In the genomic region with DNA sequence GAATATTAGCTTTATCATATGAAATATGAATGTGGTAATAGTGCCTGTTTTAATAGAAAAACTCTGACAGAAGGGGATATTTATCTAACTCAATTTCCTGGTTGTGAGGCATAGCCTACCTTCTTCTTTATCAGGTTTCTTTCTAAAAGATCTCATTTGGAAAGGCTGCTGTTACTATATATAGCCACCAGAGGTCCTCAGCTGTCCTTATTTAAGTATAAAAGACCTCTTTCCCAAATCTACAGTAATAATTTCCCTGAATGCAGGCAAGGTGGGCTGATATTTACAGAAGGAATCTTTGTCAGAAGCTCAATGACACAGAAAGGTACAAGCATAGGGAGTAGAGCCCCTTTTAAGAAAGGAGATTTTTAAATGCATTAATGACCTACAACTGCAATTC, we compare ENCODE assay signal across 11 mouse cellular contexts. TPM values are rescaled to one million over a fixed set of nuclear protein-coding genes. Genes with fewer than 3 reads are reported as not detected.
DNase-seq lines count a peak whose midpoint lies in the region; ATAC-seq and TF ChIP-seq lines count a peak whose summit lies in the region.
"Had no signal": no experiment of that assay in that cellular context is flagged by ENCODE, and none has a peak within 500 bp of the region (broad histone marks: within the 10 kb centered on the region; RNA-seq: fewer than 3 reads in every experiment).

No protein-coding gene starts in this region.

- H3K9ac ChIP-seq in embryonic facial prominence, embryonic 11.5 days (replicated peaks; ENCODE audit: low read length): no peak overlapping the region
- H3K9ac ChIP-seq: limb, embryonic 13.5 days had no signal

- H3K9me3 ChIP-seq in embryonic facial prominence, embryonic 11.5 days (replicated peaks; ENCODE audit: control insufficient read depth, low read length): no peaks in the 10 kb centered on the region
- no peaks in the 10 kb centered on the region for H3K9me3 ChIP-seq in embryonic facial prominence, embryonic 10.5 days
- H3K9me3 ChIP-seq: limb, embryonic 13.5 days had no signal

- no peaks in the 10 kb centered on the region for H3K36me3 ChIP-seq in embryonic facial prominence, embryonic 11.5 days (replicated peaks; ENCODE audit: control insufficient read depth, insufficient read depth, low read depth, low read length)
- no peaks in the 10 kb centered on the region for H3K36me3 ChIP-seq in embryonic facial prominence, embryonic 10.5 days (replicated peaks)
- H3K36me3 ChIP-seq: limb, embryonic 13.5 days had no signal

- H3K4me2 ChIP-seq in embryonic facial prominence, embryonic 11.5 days (ENCODE audit: low read depth, low read length): no peak overlapping the region
- H3K4me2 ChIP-seq: heart, embryonic 11.5 days; limb, embryonic 13.5 days had no signal

- H3K27ac ChIP-seq in embryonic facial prominence, embryonic 11.5 days (replicated peaks; ENCODE audit: low read depth, low read length): no peak overlapping the region
- no peak overlapping the region for H3K27ac ChIP-seq in embryonic facial prominence, embryonic 10.5 days (replicated peaks)
- no peak overlapping the region for H3K27ac ChIP-seq in left cerebral cortex, adult 2 months
- H3K27ac ChIP-seq: limb, embryonic 13.5 days had no signal

- ATAC-seq in embryonic facial prominence, embryonic 11.5 days (replicated peaks; ENCODE audit: insufficient number of reproducible peaks, low FRiP score, low TSS enrichment, low read depth): no peak

- peak; percentile 65 for TF ChIP-seq CTCF in left cerebral cortex, adult 2 months (IDR thresholded peaks at IDR 0.05)

- peak; percentile 52 for DNase-seq in embryonic facial prominence, embryonic 11.5 days (ENCODE audit: low spot score)
- DNase-seq in embryonic facial prominence, embryonic 10.5 days (ENCODE audit: low spot score): no peak
- no peak for DNase-seq in left cerebral cortex, adult 2 months (ENCODE audit: extremely low spot score in 1 of 2, low spot score in 2 of 2)
- no peak for DNase-seq in left cerebral cortex, adult 18-20 months (ENCODE audit: low spot score in 2 of 2)
- DNase-seq in ES-CJ7 (ENCODE audit: low read depth, low spot score): peak; percentile 20
- peak; percentile 21 for DNase-seq in forelimb bud, embryonic 11.5 days (ENCODE audit: low read depth, low spot score)
- no peak for DNase-seq in right cerebral cortex, postnatal 10 days (ENCODE audit: low spot score in 2 of 2)
- DNase-seq in gastrocnemius, postnatal 4 days (ENCODE audit: low spot score in 2 of 2): no peak
- DNase-seq: kidney, adult 8-10 months had no signal

- H3K4me3 ChIP-seq in embryonic facial prominence, embryonic 11.5 days (ENCODE audit: low read depth, low read length): no peak overlapping the region
- no peak overlapping the region for H3K4me3 ChIP-seq in embryonic facial prominence, embryonic 10.5 days
- H3K4me3 ChIP-seq in left cerebral cortex, adult 2 months: no peak overlapping the region
- H3K4me3 ChIP-seq: limb, embryonic 13.5 days had no signal

- intact Hi-C loops in left cerebral cortex, adult 2 months (cut with DNase I): loop anchor here (2.0 to 5.0 kb wide), 2 partner anchors 294 to 460 kb away; no protein-coding TSS in a partner anchor

- H3K27me3 ChIP-seq in embryonic facial prominence, embryonic 11.5 days (ENCODE audit: control insufficient read depth, insufficient read depth, low read length): no peaks in the 10 kb centered on the region
- H3K27me3 ChIP-seq in embryonic facial prominence, embryonic 10.5 days (replicated peaks; ENCODE audit: low read depth, poor library complexity, severe bottlenecking): peaks cover 24% of the 10 kb centered on the region

- H3K4me1 ChIP-seq in embryonic facial prominence, embryonic 11.5 days (ENCODE audit: control insufficient read depth, insufficient read depth, low read length): no peaks in the 10 kb centered on the region
- no peaks in the 10 kb centered on the region for H3K4me1 ChIP-seq in embryonic facial prominence, embryonic 10.5 days
- H3K4me1 ChIP-seq: limb, embryonic 13.5 days had no signal

RNA-seq across cellular contexts. Expression of a gene that starts 39.2 kb away (rescaled TPM):
- not detected in 2 replicates for polyA plus RNA-seq in embryonic facial prominence, embryonic 11.5 days (2014; fragmentation: Nextera tagmentation; extraction: Ambion mirVana)
- polyA plus RNA-seq in embryonic facial prominence, embryonic 10.5 days (2016; fragmentation: Nextera tagmentation; extraction: Ambion mirVana): not detected in 2 replicates
- not detected for total RNA-seq in left cerebral cortex, adult 2 months (2021)
- not detected for total RNA-seq in left cerebral cortex, adult 18-20 months (2021)
- not detected for total RNA-seq in gastrocnemius, postnatal 4 days (2021)
- polyA plus RNA-seq: limb, embryonic 13.5 days had no signal

Comparison
In these comparisons a context has a peak if more than half of its experiments do, and no peak if none do; other contexts are left out.
1. DNase-seq: peak in embryonic facial prominence, embryonic 11.5 days (single experiment), ES-CJ7 (single experiment) and forelimb bud, embryonic 11.5 days (single experiment); none in embryonic facial prominence, embryonic 10.5 days (single experiment), left cerebral cortex, adult 2 months (0 of 2), left cerebral cortex, adult 18-20 months (0 of 2), right cerebral cortex, postnatal 10 days (0 of 2) and gastrocnemius, postnatal 4 days (0 of 2).